Mouse (Mus musculus): ENCODE results near the gene Mpnd. TPM values are rescaled to one million over a fixed set of nuclear protein-coding genes. Genes with fewer than 3 reads are reported as not detected.
A peak's percentile ranks its signal among the peaks of the same experiment; 100 is the strongest.
"Not testable (repeated sequence)": the region's sequence is repeated elsewhere in the genome, so short reads cannot be mapped to it uniquely, and the experiment has no call there.

Mpnd gene
- polyA plus RNA-seq, 1 experiment from 2014 or later: 20.4 TPM

DNA sequence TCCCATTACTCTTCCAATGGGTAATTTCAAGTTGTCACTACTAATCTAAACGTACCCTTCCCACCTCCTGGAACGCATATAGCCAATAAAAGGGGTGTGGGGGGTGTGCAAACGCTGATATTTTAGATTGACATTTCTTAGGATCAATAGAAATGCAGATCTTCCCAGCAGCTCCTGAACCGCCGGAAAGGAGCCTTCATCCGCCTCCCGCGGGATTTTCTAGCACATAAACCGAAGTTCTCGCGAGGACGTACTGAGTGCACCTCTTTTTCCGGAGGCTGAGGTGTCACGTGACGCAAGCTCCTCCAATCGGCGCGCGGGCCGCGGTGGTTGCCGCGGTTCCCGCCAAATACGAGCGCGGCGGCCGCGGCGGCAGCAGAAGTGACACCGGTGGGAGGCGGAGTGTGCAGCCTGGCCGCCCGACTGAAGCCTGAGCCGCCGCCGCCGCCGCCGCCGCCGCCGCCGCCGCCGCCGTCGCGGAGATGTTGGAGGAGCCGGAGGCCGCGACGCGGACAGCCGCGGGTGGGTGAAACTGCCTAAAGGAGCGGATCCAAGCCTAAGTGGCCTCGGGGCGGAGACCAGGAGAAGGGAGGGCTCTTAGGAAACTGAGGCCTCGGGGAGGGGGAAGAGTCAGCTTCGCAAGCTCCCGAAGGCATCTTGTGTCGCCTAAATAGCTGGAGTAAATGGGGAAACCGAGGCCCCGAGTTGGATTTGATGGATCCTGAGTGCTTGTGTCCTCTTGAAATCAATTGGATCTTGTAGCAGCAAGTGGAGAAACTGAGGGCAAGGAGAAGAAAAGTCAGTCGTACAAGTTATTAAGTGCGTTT lies 34.7 kb downstream of the Mpnd start, which contains the start of gene Chaf1a:
Gene Chaf1a, plus strand, starts transcription at position 410 of the 827 bp plus-strand sequence.
- Histone ChIP-seq H3K27me3 (no peaks in the 10 kb centered on the region), H3K4me1 (replicated peaks) (peaks cover 52% of the 10 kb centered on the region), H3K36me3 (replicated peaks) (peaks cover 31% of the 10 kb centered on the region), H3K9ac (peak within 1 kb of the TSS; percentile 94), H3K4me2 (peak within 1 kb of the TSS; percentile 88), H3K27ac (replicated peaks) (peak within 1 kb of the TSS; percentile 92), H3K9me3 (replicated peaks) (no peaks in the 10 kb centered on the region), H3K4me3 (replicated peaks) (peak within 1 kb of the TSS; percentile 95)
- peak; percentile 72 for ATAC-seq (ENCODE audit: insufficient read depth)
- WGBS (ENCODE audit: insufficient replicate concordance): under 1% methylated on average over 68 of the region's 68 CpGs

DNA sequence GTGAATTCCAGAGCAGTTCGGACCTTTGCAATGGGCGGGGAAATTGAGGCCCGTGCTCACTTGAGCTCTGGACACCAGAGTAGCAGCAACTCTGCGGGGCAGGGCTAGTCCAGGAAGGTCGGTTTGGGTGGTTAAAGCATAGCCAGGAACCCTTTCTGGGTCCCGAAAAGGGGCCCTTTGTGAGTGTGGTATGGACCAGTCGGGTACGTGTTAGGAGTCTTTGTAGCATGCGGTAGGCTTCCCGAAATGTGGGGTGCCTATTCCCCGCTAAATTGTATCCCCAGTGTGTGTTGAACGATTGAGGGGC lies 35.3 kb downstream of the Mpnd start:
- H3K27me3 ChIP-seq: no peaks in the 10 kb centered on the region
- H3K27ac ChIP-seq (replicated peaks): peak overlapping the region; percentile 92
- H3K4me2 ChIP-seq: peak overlapping the region; percentile 88
- no peak for ATAC-seq (ENCODE audit: insufficient read depth)
- H3K9me3 ChIP-seq (replicated peaks): no peaks in the 10 kb centered on the region
- H3K36me3 ChIP-seq (replicated peaks): peaks cover 37% of the 10 kb centered on the region
- under 1% methylated on average over 12 of the region's 12 CpGs for WGBS (ENCODE audit: insufficient replicate concordance)
- H3K4me3 ChIP-seq (replicated peaks): peak overlapping the region; percentile 95
- H3K9ac ChIP-seq: peak overlapping the region; percentile 94
- H3K4me1 ChIP-seq (replicated peaks): peaks cover 47% of the 10 kb centered on the region

DNA sequence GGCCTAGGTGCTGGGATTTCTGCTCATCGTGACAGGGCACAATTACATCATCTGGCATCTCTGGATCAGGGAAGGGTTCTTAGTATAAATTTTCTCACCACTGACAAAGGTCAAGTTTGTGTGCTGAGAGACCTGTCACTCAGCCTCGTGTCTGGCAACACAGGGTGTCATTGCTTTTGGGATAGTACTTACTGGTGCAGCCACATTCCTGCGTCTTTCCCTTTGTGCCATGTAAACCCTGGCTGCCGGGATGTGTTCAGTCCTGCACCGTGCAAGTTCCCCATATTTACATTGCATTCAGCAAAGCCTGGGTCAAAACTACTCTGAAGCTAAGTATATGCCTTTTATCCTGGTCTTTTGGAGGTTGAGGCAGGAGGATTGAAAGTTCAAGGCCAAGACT lies 45.9 kb downstream of the Mpnd start:
- no peak overlapping the region for H3K27ac ChIP-seq (replicated peaks)
- no peaks in the 10 kb centered on the region for H3K27me3 ChIP-seq
- peaks cover 94% of the 10 kb centered on the region for H3K36me3 ChIP-seq (replicated peaks)
- H3K9me3 ChIP-seq (replicated peaks): no peaks in the 10 kb centered on the region
- no peak overlapping the region for H3K4me2 ChIP-seq
- no peak for ATAC-seq (ENCODE audit: insufficient read depth)
- 82% methylated on average over 5 of the region's 5 CpGs for WGBS (ENCODE audit: insufficient replicate concordance)
- no peak overlapping the region for H3K4me3 ChIP-seq (replicated peaks)
- peaks cover 18% of the 10 kb centered on the region for H3K4me1 ChIP-seq (replicated peaks)
- no peak overlapping the region for H3K9ac ChIP-seq

DNA sequence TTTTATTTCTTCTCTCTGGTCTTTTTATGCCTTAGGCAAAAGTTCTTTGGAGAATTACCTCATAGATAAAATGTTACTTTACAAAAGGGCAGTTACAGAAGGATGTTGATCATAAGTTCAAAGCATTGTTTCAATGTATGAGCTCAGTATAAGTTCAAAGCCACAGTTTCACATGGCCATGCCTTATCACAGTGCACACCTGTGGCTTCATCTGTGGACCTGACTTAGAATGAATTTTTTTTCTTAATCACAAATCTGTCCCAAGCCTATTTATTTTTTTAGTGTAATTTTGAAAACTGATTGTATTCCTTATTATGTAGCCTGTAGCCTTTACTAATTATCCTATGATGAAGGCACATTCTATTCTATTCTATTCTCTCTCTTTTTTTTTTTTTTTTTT lies 49.4 kb downstream of the Mpnd start:
- no peak for ATAC-seq (ENCODE audit: insufficient read depth)
- Histone ChIP-seq H3K9me3 (replicated peaks) (no peaks in the 10 kb centered on the region), H3K4me1 (replicated peaks) (peaks cover 18% of the 10 kb centered on the region), H3K9ac (no peak overlapping the region), H3K27me3 (no peaks in the 10 kb centered on the region), H3K27ac (replicated peaks) (no peak overlapping the region), H3K36me3 (replicated peaks) (peaks cover 94% of the 10 kb centered on the region), H3K4me3 (replicated peaks) (no peak overlapping the region), H3K4me2 (no peak overlapping the region)

DNA sequence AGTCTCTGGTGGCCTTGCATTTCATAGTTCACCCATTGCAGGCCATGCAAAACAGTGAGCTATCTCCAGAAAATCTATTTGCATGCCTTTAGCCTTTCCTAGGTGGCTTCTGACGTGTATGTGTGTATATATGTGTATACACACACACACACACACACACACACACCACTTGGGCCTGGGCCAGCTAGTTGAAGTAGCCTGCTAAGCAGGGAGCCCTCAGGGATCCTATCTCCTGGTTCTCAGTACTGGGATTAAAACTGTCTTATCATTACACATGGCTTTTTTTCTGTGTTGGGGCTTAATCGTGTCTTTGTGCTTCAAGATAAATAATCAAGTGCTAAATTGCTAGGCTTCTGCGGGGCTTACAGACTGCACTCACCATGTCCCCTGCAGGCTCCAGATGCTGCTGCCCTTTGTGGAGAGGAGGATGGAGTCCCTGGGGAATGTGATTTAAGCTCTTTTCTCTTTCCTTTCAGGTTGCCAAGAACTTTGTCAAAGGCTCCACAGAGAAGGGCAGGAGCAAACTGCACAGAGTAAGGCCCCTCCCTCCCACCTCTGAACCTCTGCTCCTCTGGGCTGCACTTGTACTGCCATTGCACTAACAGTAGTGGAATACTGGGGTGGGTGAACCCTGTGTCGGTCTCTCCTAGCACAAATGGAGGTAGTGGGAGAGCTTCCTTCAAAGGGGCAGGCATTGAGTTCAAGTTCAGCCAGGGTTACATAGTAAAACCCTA lies 50.6 kb downstream of the Mpnd start:
- Histone ChIP-seq H3K27ac (replicated peaks) (no peak overlapping the region), H3K36me3 (replicated peaks) (peaks cover 95% of the 10 kb centered on the region), H3K4me1 (replicated peaks) (peaks cover 18% of the 10 kb centered on the region), H3K4me2 (no peak overlapping the region), H3K4me3 (replicated peaks) (no peak overlapping the region), H3K27me3 (no peaks in the 10 kb centered on the region), H3K9ac (no peak overlapping the region), H3K9me3 (replicated peaks) (no peaks in the 10 kb centered on the region)
- 0 out of 2 replicates have a peak, but pooled peaks have one; percentile 33 for ATAC-seq (ENCODE audit: insufficient read depth)
- 55% methylated on average over 4 of the region's 4 CpGs for WGBS (ENCODE audit: insufficient replicate concordance)

DNA sequence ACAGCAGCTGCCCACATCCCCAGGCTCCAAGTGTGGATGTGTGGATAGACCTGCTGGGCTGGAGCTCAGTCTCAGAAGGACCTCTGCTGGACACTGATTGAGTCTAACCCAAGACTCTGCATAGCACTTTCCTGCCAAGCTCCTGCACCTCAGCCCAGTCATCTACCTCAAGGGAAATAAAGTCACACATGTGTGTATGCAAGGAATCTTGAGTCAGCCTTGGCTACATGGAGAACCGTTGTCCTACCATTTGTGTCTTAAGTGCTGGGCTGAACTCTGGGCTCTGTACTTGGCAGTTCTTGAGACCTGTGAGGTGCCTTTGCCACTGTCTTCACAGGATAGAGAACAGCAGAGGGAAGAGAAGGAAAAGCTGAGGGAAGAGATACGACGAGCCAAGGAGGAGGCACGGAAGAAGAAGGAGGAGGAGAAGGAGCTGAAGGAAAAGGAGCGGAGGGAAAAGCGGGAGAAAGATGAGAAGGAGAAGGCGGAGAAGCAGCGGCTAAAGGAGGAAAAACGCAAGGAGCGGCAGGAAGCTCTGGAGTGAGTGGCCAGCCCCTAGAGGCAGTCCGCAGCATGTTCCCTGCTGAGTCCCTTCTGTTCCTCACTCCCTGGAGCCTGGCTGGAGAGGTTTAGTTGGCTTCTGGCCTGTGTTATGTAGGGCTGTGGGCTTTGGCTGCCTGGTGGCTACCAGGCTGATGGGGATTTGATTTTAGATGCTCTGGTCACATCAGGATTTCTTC lies 52.0 kb downstream of the Mpnd start:
- Histone ChIP-seq H3K36me3 (replicated peaks) (peaks cover 95% of the 10 kb centered on the region), H3K9me3 (replicated peaks) (no peaks in the 10 kb centered on the region), H3K4me3 (replicated peaks) (no peak overlapping the region), H3K4me1 (replicated peaks) (peaks cover 18% of the 10 kb centered on the region), H3K4me2 (no peak overlapping the region), H3K27ac (replicated peaks) (no peak overlapping the region), H3K9ac (no peak overlapping the region), H3K27me3 (no peaks in the 10 kb centered on the region)
- ATAC-seq (ENCODE audit: insufficient read depth): no peak
- WGBS (ENCODE audit: insufficient replicate concordance): 91% methylated on average over 11 of the region's 11 CpGs

DNA sequence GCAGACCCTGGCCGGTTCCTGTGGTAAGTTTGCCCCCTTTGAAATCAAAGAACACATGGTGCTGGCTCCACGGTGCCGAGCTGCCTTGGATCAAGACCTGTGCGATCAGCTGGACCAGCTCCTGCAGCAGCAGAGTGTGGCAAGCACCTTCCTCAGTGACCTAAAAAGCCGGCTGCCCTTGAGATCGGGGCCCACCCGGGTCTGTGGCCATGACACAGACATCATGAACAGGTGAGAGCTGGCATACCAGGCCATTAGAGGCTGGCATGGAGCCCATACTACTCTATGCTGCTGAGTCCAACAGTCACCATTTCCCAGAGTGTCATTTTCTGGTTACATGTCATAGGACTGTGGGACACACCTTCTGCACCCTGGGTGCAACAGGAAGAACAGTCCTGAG lies 56.6 kb downstream of the Mpnd start:
- H3K4me2 ChIP-seq: no peak overlapping the region
- H3K36me3 ChIP-seq (replicated peaks): peaks cover 100% of the 10 kb centered on the region
- no peak overlapping the region for H3K9ac ChIP-seq
- H3K27me3 ChIP-seq: no peaks in the 10 kb centered on the region
- H3K4me1 ChIP-seq (replicated peaks): peaks cover 6% of the 10 kb centered on the region; the same call in 1 of the 2 replicates
- no peak for ATAC-seq (ENCODE audit: insufficient read depth)
- H3K4me3 ChIP-seq (replicated peaks): no peak overlapping the region
- H3K9me3 ChIP-seq (replicated peaks): no peaks in the 10 kb centered on the region
- 90% methylated on average over 7 of the region's 7 CpGs for WGBS (ENCODE audit: insufficient replicate concordance)
- no peak overlapping the region for H3K27ac ChIP-seq (replicated peaks)

DNA sequence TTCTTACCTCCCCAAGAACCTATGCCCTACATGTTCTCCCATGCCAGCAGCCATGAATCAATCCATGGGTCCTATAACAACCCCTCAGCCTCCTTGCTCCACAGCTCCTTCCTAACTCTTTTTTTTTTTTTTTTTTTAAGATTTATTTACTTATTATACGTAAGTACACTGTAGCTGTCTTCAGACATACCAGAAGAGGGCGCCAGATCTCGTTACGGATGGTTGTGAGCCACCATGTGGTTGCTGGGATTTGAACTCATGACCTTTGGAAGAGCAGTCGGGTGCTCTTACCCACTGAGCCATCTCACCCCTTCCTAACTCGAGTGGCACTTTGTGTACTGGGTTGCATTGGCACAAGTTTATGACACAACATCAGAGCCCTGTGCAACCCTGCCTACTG lies 60.2 kb downstream of the Mpnd start:
- H3K9me3 ChIP-seq (replicated peaks); H3K9ac ChIP-seq; H3K27me3 ChIP-seq; H3K4me1 ChIP-seq (replicated peaks); H3K4me3 ChIP-seq (replicated peaks); H3K4me2 ChIP-seq; ATAC-seq (ENCODE audit: insufficient read depth); H3K27ac ChIP-seq (replicated peaks): not testable (repeated sequence)
- peaks cover 100% of the 10 kb centered on the region for H3K36me3 ChIP-seq (replicated peaks)
- 77% methylated on average over 6 of the region's 6 CpGs for WGBS (ENCODE audit: insufficient replicate concordance)

Other genes with a start within 250 kb of the Mpnd start
- 2.0 and 2.2 TPM in 2 replicates for gene Zfp119a, start 126.8 kb upstream of the Mpnd start, polyA plus RNA-seq (2015; fragmentation: Nextera tagmentation; extraction: Ambion mirVana)
- gene Zfp959, start 113.6 kb upstream of the Mpnd start, polyA plus RNA-seq (2015; fragmentation: Nextera tagmentation; extraction: Ambion mirVana): 5.9 and 6.0 TPM in 2 replicates
- 2.3 and 2.8 TPM in 2 replicates for gene Zfp119b, start 56.2 kb upstream of the Mpnd start, polyA plus RNA-seq (2015; fragmentation: Nextera tagmentation; extraction: Ambion mirVana)
- 9.2 and 10.0 TPM in 2 replicates for gene Ebi3, start 53.1 kb upstream of the Mpnd start, polyA plus RNA-seq (2015; fragmentation: Nextera tagmentation; extraction: Ambion mirVana)
- 7.2 and 9.7 TPM in 2 replicates for gene Yju2, start 46.6 kb upstream of the Mpnd start, polyA plus RNA-seq (2015; fragmentation: Nextera tagmentation; extraction: Ambion mirVana)
- 0.18 and 0.32 TPM in 2 replicates for gene Shd, start 35.2 kb upstream of the Mpnd start, polyA plus RNA-seq (2015; fragmentation: Nextera tagmentation; extraction: Ambion mirVana)
- gene Fsd1, start 19.2 kb upstream of the Mpnd start, polyA plus RNA-seq (2015; fragmentation: Nextera tagmentation; extraction: Ambion mirVana): 0.13 and 0.50 TPM in 2 replicates
- 3.3 and 3.9 TPM in 2 replicates for gene Stap2, start 127 bp upstream of the Mpnd start, polyA plus RNA-seq (2015; fragmentation: Nextera tagmentation; extraction: Ambion mirVana)
- 44.0 and 50.7 TPM in 2 replicates for gene Sh3gl1, start 30.9 kb downstream of the Mpnd start, polyA plus RNA-seq (2015; fragmentation: Nextera tagmentation; extraction: Ambion mirVana)
- gene Chaf1a, start 34.7 kb downstream of the Mpnd start, polyA plus RNA-seq (2015; fragmentation: Nextera tagmentation; extraction: Ambion mirVana): 16.6 and 18.5 TPM in 2 replicates
- 12.5 and 13.0 TPM in 2 replicates for gene Ubxn6, start 69.3 kb downstream of the Mpnd start, polyA plus RNA-seq (2015; fragmentation: Nextera tagmentation; extraction: Ambion mirVana)
- 42.7 and 43.0 TPM in 2 replicates for gene Hdgfl2, start 73.9 kb downstream of the Mpnd start, polyA plus RNA-seq (2015; fragmentation: Nextera tagmentation; extraction: Ambion mirVana)
- 0.02 and 0.06 TPM in 2 replicates for gene Plin4, start 104.1 kb downstream of the Mpnd start, polyA plus RNA-seq (2015; fragmentation: Nextera tagmentation; extraction: Ambion mirVana)
- 1.3 and 3.7 TPM in 2 replicates for gene Plin5, start 111.9 kb downstream of the Mpnd start, polyA plus RNA-seq (2015; fragmentation: Nextera tagmentation; extraction: Ambion mirVana)
- gene Lrg1, start 116.3 kb downstream of the Mpnd start, polyA plus RNA-seq (2015; fragmentation: Nextera tagmentation; extraction: Ambion mirVana): 3.2 and 4.0 TPM in 2 replicates
- 0.81 and 1.3 TPM in 2 replicates for gene Sema6b, start 134.6 kb downstream of the Mpnd start, polyA plus RNA-seq (2015; fragmentation: Nextera tagmentation; extraction: Ambion mirVana)
- 2.7 and 3.1 TPM in 2 replicates for gene Tnfaip8l1, start 156.8 kb downstream of the Mpnd start, polyA plus RNA-seq (2015; fragmentation: Nextera tagmentation; extraction: Ambion mirVana)
- gene Mydgf, start 178.2 kb downstream of the Mpnd start, polyA plus RNA-seq (2015; fragmentation: Nextera tagmentation; extraction: Ambion mirVana): 58.6 and 66.4 TPM in 2 replicates
- 19.6 and 22.9 TPM in 2 replicates for gene Dpp9, start 213.2 kb downstream of the Mpnd start, polyA plus RNA-seq (2015; fragmentation: Nextera tagmentation; extraction: Ambion mirVana)